Mouse (Mus musculus) intestine, postnatal 0 days (tissue): ENCODE results near the gene Gstt2. TPM values are rescaled to one million over a fixed set of nuclear protein-coding genes. Genes with fewer than 3 reads are reported as not detected.
"Not testable (repeated sequence)": the region's sequence is repeated elsewhere in the genome, so short reads cannot be mapped to it uniquely, and the experiment has no call there.

Source experiments
- ATAC-seq: fragments of 200-750 bp; cut with Nextera tagmentation; 2 replicates; pipeline ENCODE4 v1.8.0; 2017; ENCODE audit warnings: mild to moderate bottlenecking, moderate TSS enrichment, moderate library complexity
- H3K27ac ChIP-seq: fragments of 300-500 bp; sonication (generic); 2 replicates; pipeline ENCODE4 v1.5.1; 2014; ENCODE audit warnings: mild to moderate bottlenecking, low read depth, low read length, moderate library complexity
- H3K27me3 ChIP-seq: fragments of 300-500 bp; sonication (generic); replicated peaks from 2 replicates; pipeline ENCODE4 v1.6.1; 2014; ENCODE audit warnings: low read length, mixed read lengths; ENCODE audit not compliant: control insufficient read depth, insufficient read depth
- H3K36me3 ChIP-seq: fragments of 300-500 bp; sonication (generic); 2 replicates; pipeline ENCODE4 v1.6.1; 2014; ENCODE audit warnings: mild to moderate bottlenecking, moderate library complexity; ENCODE audit not compliant: control insufficient read depth, insufficient read depth
- H3K4me1 ChIP-seq: fragments of 300-500 bp; sonication (generic); replicated peaks from 2 replicates; pipeline ENCODE4 v1.6.1; 2014; ENCODE audit warnings: antibody characterized with exemption, low read length, mixed read lengths; ENCODE audit not compliant: control insufficient read depth, insufficient read depth
- H3K4me2 ChIP-seq: fragments of 300-500 bp; sonication (generic); replicated peaks from 2 replicates; pipeline ENCODE4 v1.6.1; 2014; ENCODE audit warnings: low read depth, mild to moderate bottlenecking, moderate library complexity
- H3K4me3 ChIP-seq: fragments of 300-500 bp; sonication (generic); 2 replicates; pipeline ENCODE4 v1.5.1; 2014; ENCODE audit warnings: low read depth, low read length
- H3K9ac ChIP-seq: fragments of 300-500 bp; sonication (generic); 2 replicates; pipeline ENCODE4 v1.6.1; 2014; ENCODE audit warnings: mild to moderate bottlenecking, low read depth, low read length
- H3K9me3 ChIP-seq: fragments of 300-500 bp; sonication (generic); 2 replicates; pipeline ENCODE4 v1.6.1; 2016; ENCODE audit warnings: mixed run types; ENCODE audit not compliant: control insufficient read depth
- CTCF ChIP-seq: sonication (generic); IDR thresholded peaks from 2 replicates; pipeline ENCODE4 v1.5.1; 2016; ENCODE audit warnings: low read depth, mild to moderate bottlenecking, control low read depth, antibody characterized with exemption, moderate library complexity
- WGBS: fragments of 180-500 bp; shearing (Covaris S2); extraction: QIAGEN DNeasy Blood & Tissue Kit; methylation state at CpG from one replicate; pipeline ENCODE4 v1.1.7; 2014; 5-methylcytosine and 5-hydroxymethylcytosine counted together
- polyA plus RNA-seq: library from polyadenylated mRNA; unstranded; fragments of >200 nt; fragmentation: Nextera tagmentation; extraction: Ambion mirVana; gene quantifications from 2 replicates; pipeline ENCODE4 v1.2.1, GENCODE M21; 2015

The Gstt2 gene
- polyA plus RNA-seq, 1 experiment from 2014 or later: 74.4 TPM

GRCm38 (mm10) chr10:75872025-75872914 is 35.0 kb upstream of the Gstt2 start:
- no peaks in the 10 kb centered on the region for H3K9me3 ChIP-seq
- H3K9ac ChIP-seq: 0 out of 2 replicates have a peak overlapping the region, but pooled peaks have one; percentile 17
- H3K36me3 ChIP-seq: no peaks in the 10 kb centered on the region
- ATAC-seq: no peak
- 0 out of 2 replicates have a peak, but pooled peaks cover 5% of the 10 kb centered on the region for H3K4me1 ChIP-seq
- peak overlapping the region; percentile 32 for H3K4me3 ChIP-seq
- no peaks in the 10 kb centered on the region for H3K27me3 ChIP-seq
- TF ChIP-seq CTCF: no peak
- peak overlapping the region; percentile 68 for H3K4me2 ChIP-seq
- WGBS: 37% methylated on average over 10 of the region's 10 CpGs
- no peak overlapping the region for H3K27ac ChIP-seq

- WGBS: 90% methylated on average over 5 of the region's 5 CpGs
Measured at GRCm38 (mm10) chr10:75861587-75861986, 24.4 kb upstream of the Gstt2 start.

GRCm38 (mm10) chr10:75860746-75861145 is 23.5 kb upstream of the Gstt2 start:
- H3K27me3 ChIP-seq: no peaks in the 10 kb centered on the region
- H3K9ac ChIP-seq: no peak overlapping the region
- H3K4me2 ChIP-seq: no peak overlapping the region
- H3K9me3 ChIP-seq: no peaks in the 10 kb centered on the region
- ATAC-seq: no peak
- WGBS: 46% methylated on average over 7 of the region's 7 CpGs
- TF ChIP-seq CTCF: no peak
- no peak overlapping the region for H3K4me3 ChIP-seq
- H3K27ac ChIP-seq: no peak overlapping the region
- H3K4me1 ChIP-seq: peaks cover 2% of the 10 kb centered on the region; the same call in 1 of the 2 replicates
- peaks cover 7% of the 10 kb centered on the region; the same call in 1 of the 2 replicates for H3K36me3 ChIP-seq

More at GRCm38 (mm10) chr10:75861587-75861986, 24.4 kb upstream of the Gstt2 start:
- no peak for TF ChIP-seq CTCF
- H3K36me3 ChIP-seq: peaks cover 7% of the 10 kb centered on the region; the same call in 1 of the 2 replicates
- no peak overlapping the region for H3K9ac ChIP-seq
- no peak overlapping the region for H3K4me3 ChIP-seq
- H3K27me3 ChIP-seq: no peaks in the 10 kb centered on the region
- no peak overlapping the region for H3K27ac ChIP-seq
- H3K9me3 ChIP-seq: no peaks in the 10 kb centered on the region
- no peak overlapping the region for H3K4me2 ChIP-seq
- peaks cover 2% of the 10 kb centered on the region; the same call in 1 of the 2 replicates for H3K4me1 ChIP-seq
- no peak for ATAC-seq

- WGBS: 1% methylated on average over 40 of the region's 46 CpGs
- peak within 1 kb of the TSS; percentile 94 for H3K4me2 ChIP-seq
- TF ChIP-seq CTCF: 0 out of 2 replicates have a peak, but pooled peaks have one; percentile 36
- H3K9me3 ChIP-seq, H3K36me3 ChIP-seq, H3K4me1 ChIP-seq, H3K27me3 ChIP-seq: not testable (repeated sequence)
- H3K9ac ChIP-seq: peak within 1 kb of the TSS; percentile 58
- peak within 1 kb of the TSS; percentile 82 for H3K27ac ChIP-seq
- H3K4me3 ChIP-seq: peak within 1 kb of the TSS; percentile 58
- peak; percentile 96 for ATAC-seq
Measured at GRCm38 (mm10) chr10:75859786-75860470, 22.7 kb upstream of the Gstt2 start, which contains the start of gene Mif. TSS of gene Mif (minus strand) at chr10:75860240.

GRCm38 (mm10) chr10:75859107-75859746 is 22.0 kb upstream of the Gstt2 start:
- H3K4me2 ChIP-seq: peak overlapping the region; percentile 94
- no peak overlapping the region for H3K27ac ChIP-seq
- no peak; the same call in 1 of the 2 replicates for ATAC-seq
- peak overlapping the region; percentile 40; the same call in 1 of the 2 replicates for H3K9ac ChIP-seq
- H3K4me1 ChIP-seq: peaks cover 2% of the 10 kb centered on the region; the same call in 1 of the 2 replicates
- H3K36me3 ChIP-seq: peaks cover 7% of the 10 kb centered on the region; the same call in 1 of the 2 replicates
- H3K4me3 ChIP-seq: peak overlapping the region; percentile 58
- H3K9me3 ChIP-seq: no peaks in the 10 kb centered on the region
- 1% methylated on average over 27 of the region's 27 CpGs for WGBS
- no peaks in the 10 kb centered on the region for H3K27me3 ChIP-seq
- no peak for TF ChIP-seq CTCF

- Histone ChIP-seq H3K9me3 (no peaks in the 10 kb centered on the region), H3K27me3 (no peaks in the 10 kb centered on the region), H3K4me1 (peaks cover 2% of the 10 kb centered on the region; the same call in 1 of the 2 replicates), H3K4me2 (no peak overlapping the region), H3K36me3 (peaks cover 7% of the 10 kb centered on the region; the same call in 1 of the 2 replicates), H3K4me3 (no peak overlapping the region), H3K9ac (no peak overlapping the region), H3K27ac (no peak overlapping the region)
- 86% methylated on average over 4 of the region's 4 CpGs for WGBS
- no peak for TF ChIP-seq CTCF
- no peak for ATAC-seq
Measured at GRCm38 (mm10) chr10:75857598-75857997, 20.4 kb upstream of the Gstt2 start.
